Mouse (Mus musculus): ENCODE results near the gene Tmbim4. TPM values are rescaled to one million over a fixed set of nuclear protein-coding genes. Genes with fewer than 3 reads are reported as not detected.

Gene Tmbim4
- polyA plus RNA-seq, 1 experiment from 2014 or later: 104 TPM

DNA sequence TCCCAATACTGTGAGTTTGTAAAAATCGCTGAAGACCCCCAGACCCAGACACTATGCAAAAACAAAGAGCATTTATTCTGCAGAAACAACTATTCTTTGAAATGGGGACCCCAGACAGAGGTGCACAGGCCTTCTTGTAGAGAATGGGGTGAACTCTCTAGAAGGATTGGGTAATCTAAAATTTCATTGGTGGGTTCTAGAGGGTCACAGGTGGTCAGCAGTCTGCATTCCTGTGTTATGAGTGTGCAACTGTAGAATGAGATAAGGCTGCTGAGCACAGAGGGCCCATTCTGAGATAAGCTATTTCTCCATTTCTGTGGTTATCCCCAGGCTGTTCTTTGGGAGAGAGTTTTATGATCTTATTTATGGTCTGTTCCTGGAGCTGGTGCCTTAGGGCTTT lies 33.3 kb upstream of the Tmbim4 start:
- ATAC-seq (ENCODE audit: low FRiP score, low TSS enrichment) (no peak), DNase-seq (no peak)
- Histone ChIP-seq H3K9ac (replicated peaks; ENCODE audit: low read length) (no peak overlapping the region), H3K27me3 (ENCODE audit: control insufficient read depth, insufficient read depth, low read length) (no peaks in the 10 kb centered on the region), H3K36me3 (ENCODE audit: control insufficient read depth, insufficient read depth, low read length) (no peaks in the 10 kb centered on the region), H3K4me2 (ENCODE audit: low read length) (no peak overlapping the region), H3K9me3 (ENCODE audit: control insufficient read depth, low read length) (no peaks in the 10 kb centered on the region; the same call in 1 of the 2 replicates), H3K4me3 (replicated peaks; ENCODE audit: low read depth, low read length) (no peak overlapping the region), H3K27ac (replicated peaks; ENCODE audit: low read depth, low read length) (no peak overlapping the region), H3K4me1 (ENCODE audit: control insufficient read depth, insufficient read depth, low read length) (no peaks in the 10 kb centered on the region)
- WGBS: 76% methylated on average over 1 of the region's 1 CpGs

DNA sequence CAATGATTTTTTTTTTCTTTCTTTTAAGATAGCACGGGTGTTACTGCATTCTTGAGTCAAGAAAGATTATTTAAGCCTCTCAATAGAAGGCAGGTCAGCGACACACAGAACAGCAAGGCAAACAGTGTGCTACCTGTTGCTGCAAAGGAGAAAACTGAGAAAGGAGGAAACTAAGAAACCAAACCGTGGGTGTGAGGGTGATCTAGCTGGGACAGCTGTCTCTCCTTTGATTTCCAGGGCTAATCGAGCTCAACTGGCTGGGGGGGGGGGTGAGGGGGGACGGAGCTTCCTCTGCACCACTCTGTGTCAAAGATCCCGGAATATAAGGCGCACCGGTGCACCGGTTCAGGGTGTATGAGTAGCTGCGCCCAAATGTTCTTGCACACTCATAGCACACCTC lies 32.3 kb upstream of the Tmbim4 start:
- Histone ChIP-seq H3K9ac (replicated peaks; ENCODE audit: low read length) (no peak overlapping the region), H3K36me3 (ENCODE audit: control insufficient read depth, insufficient read depth, low read length) (no peaks in the 10 kb centered on the region), H3K4me1 (ENCODE audit: control insufficient read depth, insufficient read depth, low read length) (no peaks in the 10 kb centered on the region), H3K4me2 (ENCODE audit: low read length) (no peak overlapping the region), H3K4me3 (replicated peaks; ENCODE audit: low read depth, low read length) (no peak overlapping the region), H3K27me3 (ENCODE audit: control insufficient read depth, insufficient read depth, low read length) (no peaks in the 10 kb centered on the region), H3K27ac (replicated peaks; ENCODE audit: low read depth, low read length) (no peak overlapping the region), H3K9me3 (ENCODE audit: control insufficient read depth, low read length) (no peaks in the 10 kb centered on the region; the same call in 1 of the 2 replicates)
- ATAC-seq (ENCODE audit: low FRiP score, low TSS enrichment) (no peak), DNase-seq (no peak)
- WGBS: 60% methylated on average over 10 of the region's 10 CpGs

DNA sequence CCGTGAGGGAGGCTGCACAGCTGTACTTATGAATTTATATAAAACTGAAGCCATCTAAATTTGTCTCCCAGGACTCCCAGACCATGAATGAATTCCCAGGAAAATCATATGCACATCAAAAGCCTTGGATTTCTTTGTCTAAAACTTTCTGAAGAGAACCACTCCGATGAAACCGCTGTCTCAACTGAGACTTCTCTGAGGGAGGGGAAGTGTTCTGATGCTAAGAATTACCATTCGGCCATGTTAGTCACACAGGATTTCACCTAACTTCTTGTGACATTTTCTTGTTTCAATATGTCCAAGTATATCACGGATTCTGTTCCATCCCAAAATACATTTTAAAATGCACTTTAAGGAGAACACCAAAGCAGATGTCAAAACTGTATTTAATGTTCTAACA lies 31.5 kb upstream of the Tmbim4 start:
- ATAC-seq (ENCODE audit: low FRiP score, low TSS enrichment) (no peak), DNase-seq (no peak)
- H3K27me3 ChIP-seq (ENCODE audit: control insufficient read depth, insufficient read depth, low read length): no peaks in the 10 kb centered on the region
- H3K4me2 ChIP-seq (ENCODE audit: low read length): no peak overlapping the region
- no peak overlapping the region for H3K4me3 ChIP-seq (replicated peaks; ENCODE audit: low read depth, low read length)
- H3K9me3 ChIP-seq (ENCODE audit: control insufficient read depth, low read length): no peaks in the 10 kb centered on the region; the same call in 1 of the 2 replicates
- no peaks in the 10 kb centered on the region for H3K36me3 ChIP-seq (ENCODE audit: control insufficient read depth, insufficient read depth, low read length)
- WGBS: 36% methylated on average over 5 of the region's 5 CpGs
- H3K9ac ChIP-seq (replicated peaks; ENCODE audit: low read length): no peak overlapping the region
- no peak overlapping the region for H3K27ac ChIP-seq (replicated peaks; ENCODE audit: low read depth, low read length)
- no peaks in the 10 kb centered on the region for H3K4me1 ChIP-seq (ENCODE audit: control insufficient read depth, insufficient read depth, low read length)

DNA sequence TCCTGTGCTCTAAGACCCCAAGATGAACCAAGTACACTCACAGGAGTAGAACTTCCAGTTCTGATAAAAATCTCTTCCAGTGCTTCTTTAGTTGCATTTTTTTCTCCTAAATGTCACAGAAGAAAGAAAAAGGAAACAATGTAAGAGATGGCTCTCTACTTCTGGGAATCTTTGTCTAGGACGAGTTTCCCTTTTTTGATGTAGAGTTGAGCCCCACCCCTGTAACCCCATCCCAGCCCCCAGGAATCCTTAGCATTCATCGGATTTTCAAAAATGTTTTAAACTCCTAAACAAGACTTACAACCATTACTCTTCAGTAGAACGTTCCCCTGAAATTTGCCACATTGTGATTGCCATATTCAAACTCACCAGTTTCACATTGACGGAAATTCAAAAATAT lies 31.1 kb upstream of the Tmbim4 start:
- Histone ChIP-seq H3K36me3 (ENCODE audit: control insufficient read depth, insufficient read depth, low read length) (no peaks in the 10 kb centered on the region), H3K27ac (replicated peaks; ENCODE audit: low read depth, low read length) (no peak overlapping the region), H3K9me3 (ENCODE audit: control insufficient read depth, low read length) (no peaks in the 10 kb centered on the region; the same call in 1 of the 2 replicates), H3K9ac (replicated peaks; ENCODE audit: low read length) (no peak overlapping the region), H3K4me2 (ENCODE audit: low read length) (no peak overlapping the region), H3K4me3 (replicated peaks; ENCODE audit: low read depth, low read length) (no peak overlapping the region), H3K4me1 (ENCODE audit: control insufficient read depth, insufficient read depth, low read length) (no peaks in the 10 kb centered on the region), H3K27me3 (ENCODE audit: control insufficient read depth, insufficient read depth, low read length) (no peaks in the 10 kb centered on the region)
- 70% methylated on average over 4 of the region's 4 CpGs for WGBS
- ATAC-seq (ENCODE audit: low FRiP score, low TSS enrichment) (no peak), DNase-seq (no peak)

DNA sequence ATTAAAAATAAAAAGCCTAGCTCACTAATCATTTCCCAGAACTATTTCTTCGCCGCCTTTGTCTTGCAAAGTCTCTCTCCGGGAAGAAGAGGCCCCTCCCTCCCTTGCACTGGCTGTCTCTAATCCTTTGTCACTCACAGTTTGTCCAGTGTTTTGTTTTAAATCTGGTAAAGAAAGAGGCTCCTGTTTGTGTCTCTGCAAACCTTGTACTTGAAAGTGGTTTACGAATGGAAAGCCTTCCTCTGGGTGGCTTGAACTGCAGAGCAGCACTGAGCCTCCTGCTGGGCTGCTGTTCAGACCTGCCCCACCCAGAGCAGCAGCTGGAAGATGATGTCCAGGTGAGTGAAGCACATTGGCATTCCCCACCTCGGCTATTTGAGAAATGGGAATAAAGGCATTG lies 30.1 kb upstream of the Tmbim4 start:
- Histone ChIP-seq H3K9me3 (ENCODE audit: control insufficient read depth, low read length) (no peaks in the 10 kb centered on the region; the same call in 1 of the 2 replicates), H3K9ac (replicated peaks; ENCODE audit: low read length) (no peak overlapping the region), H3K27ac (replicated peaks; ENCODE audit: low read depth, low read length) (no peak overlapping the region), H3K4me2 (ENCODE audit: low read length) (no peak overlapping the region), H3K27me3 (ENCODE audit: control insufficient read depth, insufficient read depth, low read length) (no peaks in the 10 kb centered on the region), H3K36me3 (ENCODE audit: control insufficient read depth, insufficient read depth, low read length) (no peaks in the 10 kb centered on the region), H3K4me3 (replicated peaks; ENCODE audit: low read depth, low read length) (no peak overlapping the region), H3K4me1 (ENCODE audit: control insufficient read depth, insufficient read depth, low read length) (no peaks in the 10 kb centered on the region)
- DNase-seq (no peak), ATAC-seq (ENCODE audit: low FRiP score, low TSS enrichment) (no peak)
- 14% methylated on average over 5 of the region's 5 CpGs for WGBS

DNA sequence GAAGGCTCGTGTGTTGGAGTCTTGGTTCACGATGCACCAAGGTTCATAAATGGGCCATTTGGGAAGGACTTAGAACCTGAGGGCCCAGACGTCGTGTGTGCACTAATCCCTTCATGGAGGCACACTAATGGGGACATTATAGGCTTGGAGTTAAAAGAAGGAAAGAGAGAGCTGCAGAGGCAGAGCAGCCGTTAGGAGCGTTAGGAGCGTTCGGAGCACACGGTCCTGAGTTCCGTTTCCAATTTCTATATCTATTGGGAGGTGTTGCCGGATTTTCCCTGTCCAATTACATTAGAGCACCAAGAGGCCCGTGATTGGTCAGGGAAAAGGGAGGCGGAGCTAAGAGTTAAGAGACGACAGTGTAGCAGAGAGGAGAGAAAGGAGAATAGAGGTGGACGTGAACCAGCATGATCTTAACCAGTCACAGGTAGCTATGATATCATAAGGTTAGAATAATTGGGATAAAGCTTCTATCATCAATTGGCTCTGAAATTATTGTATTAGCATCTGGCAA lies 27.1 kb upstream of the Tmbim4 start:
- ATAC-seq (ENCODE audit: low FRiP score, low TSS enrichment) (no peak), DNase-seq (no peak)
- Histone ChIP-seq H3K4me2 (ENCODE audit: low read length) (no peak overlapping the region), H3K9me3 (ENCODE audit: control insufficient read depth, low read length) (no peaks in the 10 kb centered on the region; the same call in 1 of the 2 replicates), H3K36me3 (ENCODE audit: control insufficient read depth, insufficient read depth, low read length) (no peaks in the 10 kb centered on the region), H3K9ac (replicated peaks; ENCODE audit: low read length) (no peak overlapping the region), H3K27me3 (ENCODE audit: control insufficient read depth, insufficient read depth, low read length) (no peaks in the 10 kb centered on the region), H3K4me3 (replicated peaks; ENCODE audit: low read depth, low read length) (no peak overlapping the region), H3K4me1 (ENCODE audit: control insufficient read depth, insufficient read depth, low read length) (no peaks in the 10 kb centered on the region), H3K27ac (replicated peaks; ENCODE audit: low read depth, low read length) (no peak overlapping the region)
- 89% methylated on average over 15 of the region's 15 CpGs for WGBS

DNA sequence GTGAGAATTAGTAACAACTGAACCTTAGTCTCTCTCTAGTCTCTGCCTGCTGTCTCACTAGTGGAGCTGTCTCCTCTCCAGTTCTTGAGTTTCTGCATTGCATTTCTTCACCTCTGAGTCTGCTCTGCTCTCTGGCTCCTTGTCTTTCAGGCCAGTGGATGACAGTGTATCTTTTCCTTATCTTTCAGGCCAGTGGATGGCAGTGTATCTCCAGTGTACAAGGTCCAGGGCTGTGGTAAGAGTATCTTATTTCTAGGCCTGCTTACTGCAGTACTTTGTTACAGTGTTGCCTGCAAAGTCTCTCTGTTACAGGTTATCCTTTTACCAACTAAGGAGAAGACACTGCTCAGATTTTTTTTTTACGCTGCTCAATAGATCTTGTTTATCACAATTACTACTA lies 18.5 kb upstream of the Tmbim4 start:
- ATAC-seq (ENCODE audit: low FRiP score, low TSS enrichment) (no peak), DNase-seq (no peak)
- H3K27me3 ChIP-seq (ENCODE audit: control insufficient read depth, insufficient read depth, low read length): no peaks in the 10 kb centered on the region
- no peak overlapping the region for H3K9ac ChIP-seq (replicated peaks; ENCODE audit: low read length)
- H3K27ac ChIP-seq (replicated peaks; ENCODE audit: low read depth, low read length): no peak overlapping the region
- H3K4me3 ChIP-seq (replicated peaks; ENCODE audit: low read depth, low read length): no peak overlapping the region
- no peaks in the 10 kb centered on the region for H3K4me1 ChIP-seq (ENCODE audit: control insufficient read depth, insufficient read depth, low read length)
- 0 out of 2 replicates have a peak, but pooled peaks cover 5% of the 10 kb centered on the region for H3K9me3 ChIP-seq (ENCODE audit: control insufficient read depth, low read length)
- H3K4me2 ChIP-seq (ENCODE audit: low read length): no peak overlapping the region
- 96% methylated on average over 1 of the region's 1 CpGs for WGBS
- no peaks in the 10 kb centered on the region for H3K36me3 ChIP-seq (ENCODE audit: control insufficient read depth, insufficient read depth, low read length)

DNA sequence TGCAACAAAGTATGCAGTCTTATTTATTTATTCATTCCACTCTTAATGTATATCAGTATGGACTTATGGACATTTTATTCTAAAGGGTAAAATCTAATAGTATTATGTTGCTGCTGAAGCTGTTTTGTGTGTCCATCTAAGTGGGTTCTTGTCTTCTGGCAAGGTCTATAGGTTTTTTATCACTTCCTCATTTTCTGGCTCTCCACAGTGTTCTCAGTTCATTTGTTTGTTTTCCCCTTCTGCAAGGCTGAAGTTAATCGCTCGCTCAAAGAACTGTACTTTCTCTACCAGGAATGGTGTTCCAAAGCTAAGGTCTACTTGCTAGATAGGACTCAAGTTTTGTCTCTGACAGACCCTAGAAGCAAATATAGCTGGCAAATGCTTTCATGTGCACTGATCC lies 18.0 kb upstream of the Tmbim4 start:
- WGBS: 90% methylated on average over 2 of the region's 2 CpGs
- ATAC-seq (ENCODE audit: low FRiP score, low TSS enrichment): no peak

DNA sequence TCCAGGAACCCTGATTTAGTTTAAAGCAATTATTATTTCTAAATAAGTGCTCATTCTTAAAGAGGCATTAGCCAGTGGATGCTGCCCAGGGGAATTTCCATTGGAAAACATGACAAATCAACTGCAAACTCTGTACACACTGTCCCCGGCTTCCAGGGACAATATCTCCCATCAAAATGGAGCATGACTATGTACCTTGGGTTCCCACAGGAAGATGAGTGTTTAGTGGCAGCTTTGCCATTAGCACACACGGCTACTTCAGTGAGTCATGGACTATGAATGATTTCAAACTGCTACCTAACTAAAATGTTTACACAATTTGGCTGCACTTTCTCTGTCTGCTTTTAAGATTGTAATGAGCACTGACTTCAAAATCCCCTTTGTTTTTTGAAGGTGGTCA lies 12.9 kb upstream of the Tmbim4 start:
- Histone ChIP-seq H3K4me1 (ENCODE audit: control insufficient read depth, insufficient read depth, low read length) (no peaks in the 10 kb centered on the region), H3K9ac (replicated peaks; ENCODE audit: low read length) (no peak overlapping the region), H3K9me3 (ENCODE audit: control insufficient read depth, low read length) (0 out of 2 replicates have a peak, but pooled peaks cover 5% of the 10 kb centered on the region), H3K27me3 (ENCODE audit: control insufficient read depth, insufficient read depth, low read length) (no peaks in the 10 kb centered on the region), H3K4me3 (replicated peaks; ENCODE audit: low read depth, low read length) (no peak overlapping the region), H3K36me3 (ENCODE audit: control insufficient read depth, insufficient read depth, low read length) (no peaks in the 10 kb centered on the region), H3K4me2 (ENCODE audit: low read length) (no peak overlapping the region), H3K27ac (replicated peaks; ENCODE audit: low read depth, low read length) (no peak overlapping the region)
- ATAC-seq (ENCODE audit: low FRiP score, low TSS enrichment) (no peak), DNase-seq (no peak)
- 77% methylated on average over 2 of the region's 2 CpGs for WGBS

More for the DNA sequence above, 18.0 kb upstream of the Tmbim4 start:
- no peak overlapping the region for H3K4me3 ChIP-seq (replicated peaks; ENCODE audit: low read depth, low read length)
- DNase-seq: no peak
- H3K4me1 ChIP-seq (ENCODE audit: control insufficient read depth, insufficient read depth, low read length): no peaks in the 10 kb centered on the region
- H3K36me3 ChIP-seq (ENCODE audit: control insufficient read depth, insufficient read depth, low read length): no peaks in the 10 kb centered on the region
- H3K4me2 ChIP-seq (ENCODE audit: low read length): no peak overlapping the region
- H3K27ac ChIP-seq (replicated peaks; ENCODE audit: low read depth, low read length): no peak overlapping the region
- no peak overlapping the region for H3K9ac ChIP-seq (replicated peaks; ENCODE audit: low read length)
- 0 out of 2 replicates have a peak, but pooled peaks cover 5% of the 10 kb centered on the region for H3K9me3 ChIP-seq (ENCODE audit: control insufficient read depth, low read length)
- no peaks in the 10 kb centered on the region for H3K27me3 ChIP-seq (ENCODE audit: control insufficient read depth, insufficient read depth, low read length)

Measured in midbrain, embryonic 14.5 days (tissue).